12 mouse cellular contexts compared by ENCODE assay signal in genomic region chr2:32131205-32131834, GRCm38 (mm10). TPM values are rescaled to one million over a fixed set of nuclear protein-coding genes. Genes with fewer than 3 reads are reported as not detected.
DNase-seq lines count a peak whose midpoint lies in the region; ATAC-seq and TF ChIP-seq lines count a peak whose summit lies in the region.
"Had no signal": no experiment of that assay in that cellular context is flagged by ENCODE, and none has a peak within 500 bp of the region (broad histone marks: within the 10 kb centered on the region; RNA-seq: fewer than 3 reads in every experiment).

No protein-coding gene starts in this region.

- no peak overlapping the region for H3K9ac ChIP-seq in midbrain, embryonic 11.5 days (ENCODE audit: low read length)
- no peak overlapping the region for H3K9ac ChIP-seq in midbrain, embryonic 15.5 days
- H3K9ac ChIP-seq in liver, postnatal 0 days (replicated peaks), result peak overlapping the region; percentile 58

- peak overlapping the region; percentile 29; the same call in 1 of the 2 replicates for H3K4me3 ChIP-seq in heart, embryonic 10.5 days
- no peak overlapping the region for H3K4me3 ChIP-seq in midbrain, embryonic 11.5 days (ENCODE audit: low read depth, low read length)
- no peak overlapping the region for H3K4me3 ChIP-seq in midbrain, embryonic 15.5 days
- H3K4me3 ChIP-seq in embryonic facial prominence, embryonic 10.5 days, result no peak overlapping the region
- H3K4me3 ChIP-seq in liver, postnatal 0 days (ENCODE audit: low read depth, low read length), result no peak overlapping the region

- H3K36me3 ChIP-seq in heart, embryonic 10.5 days, result no peaks in the 10 kb centered on the region
- H3K36me3 ChIP-seq in midbrain, embryonic 11.5 days (ENCODE audit: control insufficient read depth, insufficient read depth, low read length), result no peaks in the 10 kb centered on the region
- H3K36me3 ChIP-seq in midbrain, embryonic 15.5 days (replicated peaks), result no peaks in the 10 kb centered on the region
- no peaks in the 10 kb centered on the region for H3K36me3 ChIP-seq in embryonic facial prominence, embryonic 10.5 days (replicated peaks)
- H3K36me3 ChIP-seq in liver, postnatal 0 days (replicated peaks; ENCODE audit: insufficient read depth, low read length), result no peaks in the 10 kb centered on the region

- peaks cover 64% of the 10 kb centered on the region for H3K4me1 ChIP-seq in heart, embryonic 10.5 days
- no peaks in the 10 kb centered on the region for H3K4me1 ChIP-seq in midbrain, embryonic 11.5 days (ENCODE audit: control insufficient read depth, insufficient read depth, low read length)
- H3K4me1 ChIP-seq in midbrain, embryonic 15.5 days, result 0 out of 2 replicates have a peak, but pooled peaks cover 3% of the 10 kb centered on the region
- peaks cover 28% of the 10 kb centered on the region for H3K4me1 ChIP-seq in embryonic facial prominence, embryonic 10.5 days
- H3K4me1 ChIP-seq in liver, postnatal 0 days (ENCODE audit: insufficient read depth), result peaks cover 50% of the 10 kb centered on the region

- 22% methylated on average over 9 of the region's 9 CpGs for WGBS in heart, embryonic 10.5 days
- WGBS in midbrain, embryonic 11.5 days, result 82% methylated on average over 9 of the region's 9 CpGs
- 86% methylated on average over 9 of the region's 9 CpGs for WGBS in midbrain, embryonic 15.5 days
- 83% methylated on average over 9 of the region's 9 CpGs for WGBS in embryonic facial prominence, embryonic 10.5 days
- WGBS in liver, postnatal 0 days (ENCODE audit: insufficient replicate concordance), result 41% methylated on average over 9 of the region's 9 CpGs

- H3K27me3 ChIP-seq in heart, embryonic 10.5 days (ENCODE audit: insufficient read depth, poor library complexity, severe bottlenecking), result no peaks in the 10 kb centered on the region
- H3K27me3 ChIP-seq in midbrain, embryonic 11.5 days (ENCODE audit: control insufficient read depth, insufficient read depth, low read length), result no peaks in the 10 kb centered on the region
- no peaks in the 10 kb centered on the region for H3K27me3 ChIP-seq in midbrain, embryonic 15.5 days (replicated peaks)
- no peaks in the 10 kb centered on the region for H3K27me3 ChIP-seq in embryonic facial prominence, embryonic 10.5 days (replicated peaks; ENCODE audit: low read depth, poor library complexity, severe bottlenecking)
- H3K27me3 ChIP-seq in liver, postnatal 0 days (ENCODE audit: insufficient read depth, low read length), result no peaks in the 10 kb centered on the region
- H3K27me3 ChIP-seq: Patski had no signal

- intact Hi-C loops in heart, postnatal 25 days (cut with DNase I), result loop anchor here (2.0 to 5.0 kb wide), 2 partner anchors 84 to 215 kb away; no protein-coding TSS in a partner anchor

- no peak for TF ChIP-seq EP300 in liver, postnatal 0 days (IDR thresholded peaks at IDR 0.05; ENCODE audit: low read depth)

- no peaks in the 10 kb centered on the region for H3K9me3 ChIP-seq in heart, embryonic 10.5 days
- H3K9me3 ChIP-seq in midbrain, embryonic 11.5 days (ENCODE audit: control insufficient read depth, low read length), result no peaks in the 10 kb centered on the region
- H3K9me3 ChIP-seq in midbrain, embryonic 15.5 days, result no peaks in the 10 kb centered on the region
- H3K9me3 ChIP-seq in embryonic facial prominence, embryonic 10.5 days, result no peaks in the 10 kb centered on the region
- H3K9me3 ChIP-seq in liver, postnatal 0 days (ENCODE audit: low read length), result no peaks in the 10 kb centered on the region

- no peak for DNase-seq in heart, embryonic 10.5 days (ENCODE audit: low spot score)
- DNase-seq in heart, postnatal 25 days (ENCODE audit: low spot score), result no peak
- DNase-seq in midbrain, embryonic 11.5 days (ENCODE audit: low spot score, missing footprints), result peak; percentile 23
- DNase-seq in embryonic facial prominence, embryonic 10.5 days (ENCODE audit: low spot score), result no peak
- peak; percentile 32 for DNase-seq in liver, postnatal 0 days
- no peak for DNase-seq in cerebellum, adult 8-10 months
- DNase-seq: cerebellum, adult 11-12 months; layer of hippocampus, adult 9-11 months had no signal

- H3K27ac ChIP-seq in heart, embryonic 10.5 days, result peak overlapping the region; percentile 86
- H3K27ac ChIP-seq in midbrain, embryonic 11.5 days (ENCODE audit: low read depth, low read length), result no peak overlapping the region
- H3K27ac ChIP-seq in midbrain, embryonic 15.5 days, result no peak overlapping the region
- H3K27ac ChIP-seq in embryonic facial prominence, embryonic 10.5 days (replicated peaks), result 0 out of 2 replicates have a peak overlapping the region, but pooled peaks have one; percentile 19
- peak overlapping the region; percentile 77 for H3K27ac ChIP-seq in liver, postnatal 0 days (ENCODE audit: low read depth)
- H3K27ac ChIP-seq: kidney, postnatal 0 days had no signal

- H3K4me2 ChIP-seq in midbrain, embryonic 11.5 days, result no peak overlapping the region
- no peak overlapping the region for H3K4me2 ChIP-seq in midbrain, embryonic 15.5 days
- peak overlapping the region; percentile 51; the same call in 1 of the 2 replicates for H3K4me2 ChIP-seq in liver, postnatal 0 days (ENCODE audit: low read depth, low read length)

- no peak for TF ChIP-seq CTCF in liver, postnatal 0 days (IDR thresholded peaks at IDR 0.05; ENCODE audit: low read depth)

- no peak for ATAC-seq in midbrain, embryonic 11.5 days (ENCODE audit: low FRiP score)
- no peak for ATAC-seq in midbrain, embryonic 15.5 days (replicated peaks)
- ATAC-seq in liver, postnatal 0 days, result no peak
- ATAC-seq: Patski had no signal

RNA-seq across cellular contexts. Expression of gene Prrc2b, which starts 19.6 kb away (rescaled TPM):
- 44.1 and 54.6 TPM in 2 replicates for polyA plus RNA-seq in heart, embryonic 10.5 days (2016; fragmentation: Nextera tagmentation; extraction: Ambion mirVana)
- total RNA-seq in heart, postnatal 25 days (2021), result 10 to 100 TPM; 79.0 to 89.8 TPM
- polyA plus RNA-seq in midbrain, embryonic 11.5 days (2014; fragmentation: Nextera tagmentation; extraction: Ambion mirVana), result 52.6 and 64.1 TPM in 2 replicates
- polyA plus RNA-seq in midbrain, embryonic 15.5 days (2015; fragmentation: Nextera tagmentation; extraction: Ambion mirVana), result 85.4 and 92.2 TPM in 2 replicates
- 60.0 and 69.9 TPM in 2 replicates for polyA plus RNA-seq in embryonic facial prominence, embryonic 10.5 days (2016; fragmentation: Nextera tagmentation; extraction: Ambion mirVana)
- 7.5 and 8.4 TPM in 2 replicates for polyA plus RNA-seq in liver, postnatal 0 days (2015; fragmentation: Nextera tagmentation; extraction: Ambion mirVana)

RNA-seq across cellular contexts. Expression of gene Plpp7, which starts 36.0 kb away (rescaled TPM):
- 10.9 and 12.9 TPM in 2 replicates for polyA plus RNA-seq in heart, embryonic 10.5 days (2016; fragmentation: Nextera tagmentation; extraction: Ambion mirVana)
- 10 to 100 TPM; 31.8 to 33.7 TPM for total RNA-seq in heart, postnatal 25 days (2021)
- 5.9 and 7.3 TPM in 2 replicates for polyA plus RNA-seq in midbrain, embryonic 11.5 days (2014; fragmentation: Nextera tagmentation; extraction: Ambion mirVana)
- 25.7 and 26.7 TPM in 2 replicates for polyA plus RNA-seq in midbrain, embryonic 15.5 days (2015; fragmentation: Nextera tagmentation; extraction: Ambion mirVana)
- polyA plus RNA-seq in embryonic facial prominence, embryonic 10.5 days (2016; fragmentation: Nextera tagmentation; extraction: Ambion mirVana), result 4.7 and 5.7 TPM in 2 replicates
- polyA plus RNA-seq in liver, postnatal 0 days (2015; fragmentation: Nextera tagmentation; extraction: Ambion mirVana), result 1.6 and 1.7 TPM in 2 replicates
- polyA plus RNA-seq: CD4-positive, CD25-positive, alpha-beta regulatory T cell, adult 4 months had no signal

RNA-seq across cellular contexts. Expression of gene Fam78a, which starts 46.7 kb away (rescaled TPM):
- polyA plus RNA-seq in heart, embryonic 10.5 days (2016; fragmentation: Nextera tagmentation; extraction: Ambion mirVana), result 37.7 and 60.1 TPM in 2 replicates
- total RNA-seq in heart, postnatal 25 days (2021), result 10 to 100 TPM; 20.0 TPM
- polyA plus RNA-seq in midbrain, embryonic 11.5 days (2014; fragmentation: Nextera tagmentation; extraction: Ambion mirVana), result 0.60 and 1.3 TPM in 2 replicates
- 0.65 and 0.80 TPM in 2 replicates for polyA plus RNA-seq in midbrain, embryonic 15.5 days (2015; fragmentation: Nextera tagmentation; extraction: Ambion mirVana)
- polyA plus RNA-seq in embryonic facial prominence, embryonic 10.5 days (2016; fragmentation: Nextera tagmentation; extraction: Ambion mirVana), result 1.8 and 2.2 TPM in 2 replicates
- 3.8 and 4.3 TPM in 2 replicates for polyA plus RNA-seq in liver, postnatal 0 days (2015; fragmentation: Nextera tagmentation; extraction: Ambion mirVana)

Comparison
In these comparisons a context has a peak if more than half of its experiments do, and no peak if none do; other contexts are left out.
1. DNase-seq: peak in midbrain, embryonic 11.5 days (single experiment) and liver, postnatal 0 days (single experiment); none in heart, embryonic 10.5 days (single experiment), heart, postnatal 25 days (single experiment), embryonic facial prominence, embryonic 10.5 days (single experiment) and cerebellum, adult 8-10 months (single experiment).
2. H3K27ac ChIP-seq: peak in heart, embryonic 10.5 days (single experiment), embryonic facial prominence, embryonic 10.5 days (single experiment) and liver, postnatal 0 days (single experiment); none in midbrain, embryonic 11.5 days (single experiment) and midbrain, embryonic 15.5 days (single experiment).